14 mouse cellular contexts compared by ENCODE assay signal in genomic region chr17:72934653-72935052, GRCm38 (mm10). TPM values are rescaled to one million over a fixed set of nuclear protein-coding genes. Genes with fewer than 3 reads are reported as not detected.
DNase-seq lines count a peak whose midpoint lies in the region; ATAC-seq lines count a peak whose summit lies in the region.
"Had no signal": no experiment of that assay in that cellular context is flagged by ENCODE, and none has a peak within 500 bp of the region (broad histone marks: within the 10 kb centered on the region; RNA-seq: fewer than 3 reads in every experiment).

No protein-coding gene starts in this region.

- DNase-seq in heart, adult 11 months = peak; percentile 93
- no peak for DNase-seq in heart, postnatal 36 days
- DNase-seq in lung, adult 18-20 months = no peak
- no peak for DNase-seq in adrenal gland, postnatal 10 days
- DNase-seq in layer of hippocampus, adult 11-12 months (ENCODE audit: low spot score) = no peak
- DNase-seq: cerebellum, postnatal 14 days had no signal

- ATAC-seq in lung, embryonic 16.5 days (ENCODE audit: low read depth) = no peak
- no peak for ATAC-seq in intestine, embryonic 15.5 days
- ATAC-seq: hindbrain, postnatal 0 days; midbrain, embryonic 15.5 days; Patski had no signal

- H3K4me2 ChIP-seq in lung, embryonic 16.5 days (ENCODE audit: low read depth, low read length) = no peak overlapping the region
- H3K4me2 ChIP-seq in intestine, embryonic 15.5 days (replicated peaks) = no peak overlapping the region
- H3K4me2 ChIP-seq: embryonic facial prominence, embryonic 15.5 days; limb, embryonic 15.5 days; midbrain, embryonic 15.5 days had no signal

- no peaks in the 10 kb centered on the region for H3K27me3 ChIP-seq in lung, embryonic 16.5 days (ENCODE audit: control insufficient read depth, insufficient read depth, low read depth, low read length)
- no peaks in the 10 kb centered on the region for H3K27me3 ChIP-seq in intestine, embryonic 15.5 days (replicated peaks)
- H3K27me3 ChIP-seq: embryonic facial prominence, embryonic 15.5 days; limb, embryonic 15.5 days; midbrain, embryonic 15.5 days; Patski had no signal

- WGBS in lung, embryonic 16.5 days = 61% methylated on average over 3 of the region's 3 CpGs
- 59% methylated on average over 3 of the region's 3 CpGs for WGBS in intestine, embryonic 15.5 days

- no peak overlapping the region for H3K9ac ChIP-seq in lung, embryonic 16.5 days (ENCODE audit: low read length)
- no peak overlapping the region for H3K9ac ChIP-seq in intestine, embryonic 15.5 days
- H3K9ac ChIP-seq: embryonic facial prominence, embryonic 15.5 days; limb, embryonic 15.5 days; midbrain, embryonic 15.5 days had no signal

- H3K4me3 ChIP-seq in lung, embryonic 16.5 days (ENCODE audit: low read length) = no peak overlapping the region
- H3K4me3 ChIP-seq in brown adipose tissue, adult 24 weeks (ENCODE audit: insufficient read depth, low read depth, low read length) = no peak overlapping the region
- H3K4me3 ChIP-seq in intestine, embryonic 15.5 days (replicated peaks) = no peak overlapping the region
- H3K4me3 ChIP-seq: embryonic facial prominence, embryonic 15.5 days; limb, embryonic 15.5 days; midbrain, embryonic 15.5 days had no signal

- peaks cover 17% of the 10 kb centered on the region for H3K36me3 ChIP-seq in lung, embryonic 16.5 days (ENCODE audit: control insufficient read depth, insufficient read depth, low read length)
- H3K36me3 ChIP-seq in intestine, embryonic 15.5 days = peaks cover 14% of the 10 kb centered on the region

- H3K9me3 ChIP-seq in lung, embryonic 16.5 days (ENCODE audit: control insufficient read depth, low read length) = peaks cover 7% of the 10 kb centered on the region
- no peaks in the 10 kb centered on the region for H3K9me3 ChIP-seq in intestine, embryonic 15.5 days
- H3K9me3 ChIP-seq: limb, embryonic 15.5 days; midbrain, embryonic 15.5 days had no signal

- intact Hi-C loops in heart, postnatal 36 days (cut with DNase I) = loop anchor here (2.0 to 5.0 kb wide), 2 partner anchors 14 to 38 kb away; no protein-coding TSS in a partner anchor

- H3K27ac ChIP-seq in lung, embryonic 16.5 days (ENCODE audit: low read length) = peak overlapping the region; percentile 69
- peak overlapping the region; percentile 21; the same call in 1 of the 2 replicates for H3K27ac ChIP-seq in brown adipose tissue, adult 24 weeks (replicated peaks; ENCODE audit: low read depth, low read length)
- 0 out of 2 replicates have a peak overlapping the region, but pooled peaks have one; percentile 13 for H3K27ac ChIP-seq in intestine, embryonic 15.5 days
- H3K27ac ChIP-seq: embryonic facial prominence, embryonic 15.5 days; hindbrain, postnatal 0 days; limb, embryonic 15.5 days had no signal

- H3K4me1 ChIP-seq in lung, embryonic 16.5 days (replicated peaks; ENCODE audit: control insufficient read depth, insufficient read depth, low read length) = peaks cover 65% of the 10 kb centered on the region
- peaks cover 26% of the 10 kb centered on the region for H3K4me1 ChIP-seq in brown adipose tissue, adult 24 weeks (ENCODE audit: control insufficient read depth, insufficient read depth, insufficient read length, low read length)
- H3K4me1 ChIP-seq in intestine, embryonic 15.5 days (replicated peaks) = peaks cover 35% of the 10 kb centered on the region

RNA-seq across cellular contexts. Expression of gene Lbh, which starts 16.5 kb away (rescaled TPM):
- total RNA-seq in heart, postnatal 36 days (2021) = 100 to 1,000 TPM; 339 to 436 TPM
- 8.8 and 9.7 TPM in 2 replicates for polyA plus RNA-seq in lung, embryonic 16.5 days (2015; fragmentation: Nextera tagmentation; extraction: Ambion mirVana)
- 8.9 and 15.8 TPM in 2 replicates for polyA plus RNA-seq in brown adipose tissue, adult 24 weeks (2012; ENCODE audit: insufficient read depth, insufficient read length, missing spikeins)
- 5.2 and 6.1 TPM in 2 replicates for polyA plus RNA-seq in intestine, embryonic 15.5 days (2015; fragmentation: Nextera tagmentation; extraction: Ambion mirVana)
- 10 to 100 TPM; 52.9 to 65.8 TPM for total RNA-seq in adrenal gland, postnatal 10 days (2021)

Comparison
In these comparisons a context has a peak if more than half of its experiments do, and no peak if none do; other contexts are left out.
1. H3K27ac ChIP-seq: peak in every context shown above with its lines; median percentile 69 in lung, embryonic 16.5 days; 21 in brown adipose tissue, adult 24 weeks; 13 in intestine, embryonic 15.5 days.